Mouse (Mus musculus): ENCODE data around the gene Pla1a.

- TF ChIP-seq POLR2A (IDR thresholded peaks at IDR 0.05; ENCODE audit: borderline replicate concordance, control insufficient read depth, low read depth, low read length) (no peak), CTCF (IDR thresholded peaks at IDR 0.05; ENCODE audit: control insufficient read depth, insufficient read depth, low read length) (no peak)
Measured at GRCm38 (mm10) chr16:38459990-38460389, 27.0 kb upstream of the Pla1a start.
